ENCODE assay signal across 14 mouse cellular contexts in genomic region chr7:75530642-75531041, GRCm38 (mm10).
"Had no signal": no experiment of that assay in that cellular context is flagged by ENCODE, and none has a peak within 500 bp of the region (broad histone marks: within the 10 kb centered on the region; RNA-seq: fewer than 3 reads in every experiment).

No protein-coding gene starts in this region.

- DNase-seq: lung, adult 18-20 months; lung, embryonic 14.5 days; lung, postnatal 10 days; lung, postnatal 4 days; midbrain, embryonic 14.5 days; retina, postnatal 1 day; right cerebral cortex, adult 18-20 months; thymus, adult 2 months; thymus, postnatal 14 days; thymus, postnatal 36 days had no signal

- H3K27me3 ChIP-seq: midbrain, embryonic 12.5 days; neural tube, embryonic 13.5 days; neural tube, embryonic 15.5 days had no signal

- H3K36me3 ChIP-seq: midbrain, embryonic 10.5 days; midbrain, embryonic 12.5 days; neural tube, embryonic 13.5 days; neural tube, embryonic 15.5 days had no signal
